Mouse (Mus musculus): ENCODE data around the gene 4833439L19Rik. TPM values are rescaled to one million over a fixed set of nuclear protein-coding genes. Genes with fewer than 3 reads are reported as not detected.
"Not testable (repeated sequence)": the region's sequence is repeated elsewhere in the genome, so short reads cannot be mapped to it uniquely, and the experiment has no call there.

The 4833439L19Rik gene
- 36.5 and 38.3 TPM in 2 replicates for total RNA-seq (2017)

GRCm38 (mm10) chr13:54565201-54565581, at the start of gene 4833439L19Rik:
4833439L19Rik (minus strand) TSS chr13:54565435.
- peak; percentile 98 for ATAC-seq (ENCODE audit: extremely low read depth, insufficient number of reproducible peaks, low FRiP score, poor library complexity, severe bottlenecking)

- not testable (repeated sequence) for ATAC-seq (ENCODE audit: extremely low read depth, insufficient number of reproducible peaks, low FRiP score, poor library complexity, severe bottlenecking)
Measured at GRCm38 (mm10) chr13:54613141-54613540, 47.9 kb upstream of the 4833439L19Rik start.

GRCm38 (mm10) chr13:54610972-54611754, 45.9 kb upstream of the 4833439L19Rik start, which contains the start of gene Cltb:
Cltb (minus strand) TSS chr13:54611344.
- ATAC-seq (ENCODE audit: extremely low read depth, insufficient number of reproducible peaks, low FRiP score, poor library complexity, severe bottlenecking) = peak; percentile 36; the same call in 1 of the 2 replicates

GRCm38 (mm10) chr13:54610613-54610971, 45.4 kb upstream of the 4833439L19Rik start:
- no peak; the same call in 1 of the 2 replicates for ATAC-seq (ENCODE audit: extremely low read depth, insufficient number of reproducible peaks, low FRiP score, poor library complexity, severe bottlenecking)

GRCm38 (mm10) chr13:54609301-54609700, 44.1 kb upstream of the 4833439L19Rik start:
- no peak for ATAC-seq (ENCODE audit: extremely low read depth, insufficient number of reproducible peaks, low FRiP score, poor library complexity, severe bottlenecking)

GRCm38 (mm10) chr13:54608666-54609065, 43.4 kb upstream of the 4833439L19Rik start:
- ATAC-seq (ENCODE audit: extremely low read depth, insufficient number of reproducible peaks, low FRiP score, poor library complexity, severe bottlenecking) = no peak

- no peak for ATAC-seq (ENCODE audit: extremely low read depth, insufficient number of reproducible peaks, low FRiP score, poor library complexity, severe bottlenecking)
Measured at GRCm38 (mm10) chr13:54608002-54608401, 42.8 kb upstream of the 4833439L19Rik start.

- ATAC-seq (ENCODE audit: extremely low read depth, insufficient number of reproducible peaks, low FRiP score, poor library complexity, severe bottlenecking) = no peak
Measured at GRCm38 (mm10) chr13:54607204-54607603, 42.0 kb upstream of the 4833439L19Rik start.

GRCm38 (mm10) chr13:54605426-54605825, 40.2 kb upstream of the 4833439L19Rik start:
- ATAC-seq (ENCODE audit: extremely low read depth, insufficient number of reproducible peaks, low FRiP score, poor library complexity, severe bottlenecking) = no peak

GRCm38 (mm10) chr13:54604221-54604620, 39.0 kb upstream of the 4833439L19Rik start:
- no peak for ATAC-seq (ENCODE audit: extremely low read depth, insufficient number of reproducible peaks, low FRiP score, poor library complexity, severe bottlenecking)

GRCm38 (mm10) chr13:54603501-54603900, 38.3 kb upstream of the 4833439L19Rik start:
- ATAC-seq (ENCODE audit: extremely low read depth, insufficient number of reproducible peaks, low FRiP score, poor library complexity, severe bottlenecking) = no peak

GRCm38 (mm10) chr13:54602639-54603111, 37.4 kb upstream of the 4833439L19Rik start:
- no peak for ATAC-seq (ENCODE audit: extremely low read depth, insufficient number of reproducible peaks, low FRiP score, poor library complexity, severe bottlenecking)

GRCm38 (mm10) chr13:54598622-54599143, 33.4 kb upstream of the 4833439L19Rik start:
- no peak for ATAC-seq (ENCODE audit: extremely low read depth, insufficient number of reproducible peaks, low FRiP score, poor library complexity, severe bottlenecking)

- ATAC-seq (ENCODE audit: extremely low read depth, insufficient number of reproducible peaks, low FRiP score, poor library complexity, severe bottlenecking) = no peak
Measured at GRCm38 (mm10) chr13:54596870-54597269, 31.6 kb upstream of the 4833439L19Rik start.

GRCm38 (mm10) chr13:54596107-54596690, 31.0 kb upstream of the 4833439L19Rik start:
- ATAC-seq (ENCODE audit: extremely low read depth, insufficient number of reproducible peaks, low FRiP score, poor library complexity, severe bottlenecking) = no peak

- no peak for ATAC-seq (ENCODE audit: extremely low read depth, insufficient number of reproducible peaks, low FRiP score, poor library complexity, severe bottlenecking)
Measured at GRCm38 (mm10) chr13:54593617-54594016, 28.4 kb upstream of the 4833439L19Rik start.

- no peak for ATAC-seq (ENCODE audit: extremely low read depth, insufficient number of reproducible peaks, low FRiP score, poor library complexity, severe bottlenecking)
Measured at GRCm38 (mm10) chr13:54591776-54592356, 26.6 kb upstream of the 4833439L19Rik start.

- ATAC-seq (ENCODE audit: extremely low read depth, insufficient number of reproducible peaks, low FRiP score, poor library complexity, severe bottlenecking) = peak; percentile 99
Measured at GRCm38 (mm10) chr13:54589996-54590951, 25.0 kb upstream of the 4833439L19Rik start, which contains the start of the genes Nop16 and Higd2a. Nop16 (minus strand) TSS chr13:54590090. Higd2a (plus strand) TSS chr13:54590207.

Measured in neutrophil, adult 5-6 weeks (primary cell).